Mouse (Mus musculus) bone marrow macrophage, adult 2 months (primary cell): ENCODE measurements at regions not wholly inside any gene's neighbourhood (a gene's known extent, or its start where the extent isn't known, plus 50 kb on each side); places are given as distances from the start of the nearest gene placed in this dataset.

Experiments
- CTCF ChIP-seq: IDR thresholded peaks from 2 replicates; pipeline ENCODE4 v1.5.1; 2012; ENCODE audit warnings: low read depth, mild to moderate bottlenecking, low read length, moderate library complexity
- POLR2A ChIP-seq: IDR thresholded peaks from 2 replicates; pipeline ENCODE4 v1.6.1; 2012; ENCODE audit warnings: mild to moderate bottlenecking, low read depth, low read length, borderline replicate concordance

DNA sequence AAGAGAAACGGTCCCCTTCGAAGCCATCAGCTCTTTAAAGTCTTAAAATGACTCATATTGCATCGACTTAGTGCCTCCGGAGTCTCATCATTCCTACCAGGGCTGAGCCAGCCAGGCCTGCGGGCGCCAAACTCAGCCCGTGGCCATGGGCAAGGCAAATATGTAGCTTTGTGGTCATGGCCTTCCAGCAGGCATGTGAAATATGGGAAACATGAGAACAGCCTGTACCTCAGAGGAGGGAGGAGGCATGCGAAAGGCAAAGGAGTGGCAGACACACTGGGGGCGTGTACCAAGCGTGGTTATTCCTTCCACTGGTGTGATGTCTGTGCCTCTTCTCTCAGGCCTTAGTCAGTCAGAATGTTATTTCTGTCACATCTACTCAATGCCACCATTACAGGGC lies 706.3 kb upstream of the Car8 start:
- no peak for TF ChIP-seq CTCF
- TF ChIP-seq POLR2A: no peak
